Mouse (Mus musculus) heart, embryonic 15.5 days (tissue): ENCODE measurements around the gene Birc2. TPM values are rescaled to one million over a fixed set of nuclear protein-coding genes. Genes with fewer than 3 reads are reported as not detected.

Experiments used
- ATAC-seq: fragments of 200-750 bp; cut with Nextera tagmentation; replicated peaks from 2 replicates; pipeline ENCODE4 v1.8.0; 2017; ENCODE audit warnings: low read depth, moderate TSS enrichment; ENCODE audit not compliant: insufficient number of reproducible peaks, insufficient read depth, low FRiP score
- H3K27ac ChIP-seq: fragments of 300-500 bp; sonication (generic); 2 replicates; pipeline ENCODE4 v1.5.1; 2015; ENCODE audit warnings: mild to moderate bottlenecking, inconsistent platforms
- H3K27me3 ChIP-seq: fragments of 300-500 bp; sonication (generic); 2 replicates; pipeline ENCODE4 v1.6.1; 2015; ENCODE audit warnings: inconsistent platforms
- H3K36me3 ChIP-seq: fragments of 300-500 bp; sonication (generic); 2 replicates; pipeline ENCODE4 v1.6.1; 2015; ENCODE audit warnings: mild to moderate bottlenecking, inconsistent platforms
- H3K4me1 ChIP-seq: fragments of 300-500 bp; sonication (generic); replicated peaks from 2 replicates; pipeline ENCODE4 v1.6.1; 2015; ENCODE audit warnings: inconsistent platforms
- H3K4me2 ChIP-seq: fragments of 300-500 bp; sonication (generic); 2 replicates; pipeline ENCODE4 v1.6.1; 2015; ENCODE audit warnings: inconsistent platforms, mild to moderate bottlenecking, moderate library complexity
- H3K4me3 ChIP-seq: fragments of 300-500 bp; sonication (generic); 2 replicates; pipeline ENCODE4 v1.5.1; 2015; ENCODE audit warnings: mild to moderate bottlenecking, inconsistent platforms
- H3K9ac ChIP-seq: fragments of 300-500 bp; sonication (generic); 2 replicates; pipeline ENCODE4 v1.6.1; 2015; ENCODE audit warnings: mild to moderate bottlenecking, inconsistent platforms
- H3K9me3 ChIP-seq: fragments of 300-500 bp; sonication (generic); replicated peaks from 2 replicates; pipeline ENCODE4 v1.6.1; 2016; ENCODE audit warnings: inconsistent platforms
- WGBS: fragments of 180-500 bp; shearing (Covaris S2); methylation state at CpG from one replicate; pipeline ENCODE4 v1.1.7; 2015; ENCODE audit warnings: mixed read lengths; 5-methylcytosine and 5-hydroxymethylcytosine counted together
- polyA plus RNA-seq: library from polyadenylated mRNA; unstranded; fragments of >200 nt; fragmentation: Nextera tagmentation; extraction: Ambion mirVana; gene quantifications from 2 replicates; pipeline ENCODE4 v1.2.1, GENCODE M21; 2015

Gene Birc2
- polyA plus RNA-seq, 1 experiment from 2014 or later: 25.5 TPM

DNA sequence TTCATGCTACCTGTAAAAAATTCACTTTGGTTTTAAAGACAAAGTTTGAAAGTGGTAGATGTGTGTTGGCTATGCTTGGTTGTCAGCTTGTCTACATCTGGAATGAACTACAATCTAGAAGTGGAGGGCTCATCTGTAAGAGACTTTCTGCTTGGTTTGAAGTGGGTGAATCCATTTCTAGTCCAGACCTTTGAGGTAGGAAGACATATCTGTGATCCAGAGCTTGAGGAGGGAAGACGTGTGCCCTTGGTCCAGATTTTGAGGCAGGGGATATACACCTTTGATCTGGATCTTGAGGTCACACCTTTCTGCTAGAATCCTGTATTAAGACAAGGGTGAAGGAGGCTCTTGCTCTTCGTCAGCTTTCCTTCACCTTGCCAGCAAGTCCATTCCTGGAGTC lies 39.3 kb downstream of the Birc2 start:
- WGBS: 83% methylated on average over 2 of the region's 2 CpGs
- H3K4me2 ChIP-seq: no peak overlapping the region

DNA sequence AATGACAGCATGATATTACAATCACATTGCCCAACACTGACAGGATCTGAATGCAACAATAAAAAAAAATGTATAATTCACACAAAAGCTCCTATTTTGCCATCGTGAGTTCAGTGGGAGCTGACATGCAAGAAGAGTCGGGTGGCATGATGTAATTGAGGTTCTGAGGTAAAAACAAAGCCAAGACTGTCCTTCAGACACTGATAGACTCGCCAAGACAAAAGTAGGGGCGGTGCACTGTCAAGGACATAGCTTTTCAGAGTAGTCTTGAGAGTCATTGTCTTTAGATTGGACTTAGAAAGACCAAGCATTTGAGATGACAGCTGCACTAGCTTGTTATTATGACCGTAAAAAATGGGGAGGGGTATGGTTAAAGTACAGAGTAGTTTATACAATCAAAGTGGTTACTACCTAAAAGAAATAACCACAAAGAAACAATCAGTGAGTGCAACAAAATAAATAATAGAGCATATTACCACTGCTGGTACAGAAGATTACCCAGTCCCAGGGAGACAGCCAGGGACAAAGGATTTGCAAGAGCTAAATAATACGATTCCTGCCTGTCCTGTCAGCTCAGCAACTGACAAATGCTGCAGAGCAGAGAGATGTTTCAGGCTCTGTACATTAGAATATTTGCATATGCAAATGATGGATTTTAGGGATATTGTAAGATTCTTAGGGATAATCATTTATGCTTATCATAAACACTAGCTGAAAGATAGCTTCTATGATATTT lies 40.6 kb downstream of the Birc2 start:
- Histone ChIP-seq H3K9me3 (no peaks in the 10 kb centered on the region), H3K27ac (no peak overlapping the region), H3K4me2 (no peak overlapping the region), H3K4me3 (no peak overlapping the region), H3K36me3 (peaks cover 23% of the 10 kb centered on the region), H3K9ac (no peak overlapping the region), H3K27me3 (no peaks in the 10 kb centered on the region), H3K4me1 (no peaks in the 10 kb centered on the region)
- ATAC-seq: no peak
- 78% methylated on average over 6 of the region's 6 CpGs for WGBS

More for the DNA sequence above, 39.3 kb downstream of the Birc2 start:
- H3K9ac ChIP-seq: no peak overlapping the region
- H3K4me3 ChIP-seq: no peak overlapping the region
- no peak overlapping the region for H3K27ac ChIP-seq
- H3K36me3 ChIP-seq: peaks cover 13% of the 10 kb centered on the region
- no peaks in the 10 kb centered on the region for H3K27me3 ChIP-seq
- H3K9me3 ChIP-seq: no peaks in the 10 kb centered on the region
- ATAC-seq: no peak
- no peaks in the 10 kb centered on the region for H3K4me1 ChIP-seq

DNA sequence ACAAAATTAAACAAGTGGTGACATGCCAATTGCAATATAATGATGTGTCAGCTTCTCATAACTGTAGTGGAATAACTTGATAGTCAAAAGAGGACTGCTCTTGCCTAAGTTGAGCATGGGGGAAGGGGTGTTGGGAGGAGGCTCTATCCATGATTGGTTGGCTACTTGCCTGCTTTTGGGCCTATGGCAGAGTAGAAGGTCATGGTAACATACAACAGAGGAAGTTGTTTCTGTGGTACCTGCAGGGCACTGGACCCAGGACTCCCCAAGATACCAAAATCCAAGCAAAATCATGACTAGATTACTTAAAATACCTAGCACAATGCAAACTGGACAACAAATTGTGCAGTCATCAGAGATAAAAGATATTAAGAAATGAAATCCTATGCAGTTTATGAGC lies 41.3 kb downstream of the Birc2 start:
- ATAC-seq: no peak
- Histone ChIP-seq H3K9ac (no peak overlapping the region), H3K4me3 (no peak overlapping the region), H3K27ac (no peak overlapping the region), H3K9me3 (no peaks in the 10 kb centered on the region), H3K27me3 (no peaks in the 10 kb centered on the region), H3K36me3 (peaks cover 29% of the 10 kb centered on the region), H3K4me1 (no peaks in the 10 kb centered on the region), H3K4me2 (no peak overlapping the region)

DNA sequence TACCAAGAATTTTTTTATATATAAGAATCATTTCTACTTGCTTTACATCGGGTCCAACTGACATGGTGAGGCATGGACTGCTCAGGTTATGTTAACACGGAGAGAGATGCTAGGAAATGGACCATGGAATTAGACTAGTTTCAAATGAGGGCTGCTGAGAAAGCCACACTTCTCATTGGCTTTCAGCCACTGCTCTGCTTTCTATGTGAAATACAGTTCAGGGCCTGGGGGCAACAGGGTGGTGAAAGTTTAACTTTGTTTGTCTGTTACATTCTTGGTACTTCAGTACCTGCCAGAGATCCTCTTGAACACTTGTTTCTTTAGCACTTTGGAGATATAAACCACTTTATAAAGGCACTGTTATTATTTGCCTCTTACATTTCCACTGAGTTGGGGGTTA lies 43.3 kb downstream of the Birc2 start:
- WGBS: 89% methylated on average over 2 of the region's 2 CpGs
- ATAC-seq: no peak
- H3K27me3 ChIP-seq: no peaks in the 10 kb centered on the region
- no peaks in the 10 kb centered on the region for H3K4me1 ChIP-seq
- H3K36me3 ChIP-seq: peaks cover 30% of the 10 kb centered on the region
- H3K27ac ChIP-seq: no peak overlapping the region
- no peak overlapping the region for H3K4me2 ChIP-seq
- H3K9ac ChIP-seq: no peak overlapping the region
- no peak overlapping the region for H3K4me3 ChIP-seq
- H3K9me3 ChIP-seq: no peaks in the 10 kb centered on the region

DNA sequence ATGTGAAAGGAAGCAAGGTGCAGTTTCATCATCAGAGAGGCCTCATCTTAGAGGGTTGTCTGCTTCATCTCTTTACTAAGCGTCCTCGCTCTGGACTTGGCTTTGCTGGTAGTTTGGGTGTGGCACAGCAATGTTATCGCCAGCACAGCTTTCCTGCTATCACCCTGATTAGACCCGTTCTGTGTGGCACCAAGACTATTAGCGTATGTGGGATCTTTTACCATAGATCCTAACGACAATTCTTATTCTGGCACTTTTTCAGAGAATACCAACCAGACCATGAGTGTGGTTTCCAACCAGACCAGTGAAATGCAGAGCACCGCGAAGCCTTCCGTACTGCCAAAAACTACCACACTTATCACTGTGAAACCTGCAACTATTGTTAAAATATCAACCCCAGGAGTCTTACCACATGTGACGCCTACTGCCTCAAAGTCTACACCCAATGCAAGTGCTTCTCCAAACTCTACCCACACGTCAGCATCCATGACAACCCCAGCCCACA lies 46.2 kb downstream of the Birc2 start:
- H3K9ac ChIP-seq: no peak overlapping the region
- ATAC-seq: no peak
- 85% methylated on average over 11 of the region's 11 CpGs for WGBS
- peaks cover 34% of the 10 kb centered on the region for H3K36me3 ChIP-seq
- H3K27me3 ChIP-seq: no peaks in the 10 kb centered on the region
- H3K4me2 ChIP-seq: no peak overlapping the region
- no peak overlapping the region for H3K4me3 ChIP-seq
- no peak overlapping the region for H3K27ac ChIP-seq
- no peaks in the 10 kb centered on the region for H3K4me1 ChIP-seq
- no peaks in the 10 kb centered on the region for H3K9me3 ChIP-seq

DNA sequence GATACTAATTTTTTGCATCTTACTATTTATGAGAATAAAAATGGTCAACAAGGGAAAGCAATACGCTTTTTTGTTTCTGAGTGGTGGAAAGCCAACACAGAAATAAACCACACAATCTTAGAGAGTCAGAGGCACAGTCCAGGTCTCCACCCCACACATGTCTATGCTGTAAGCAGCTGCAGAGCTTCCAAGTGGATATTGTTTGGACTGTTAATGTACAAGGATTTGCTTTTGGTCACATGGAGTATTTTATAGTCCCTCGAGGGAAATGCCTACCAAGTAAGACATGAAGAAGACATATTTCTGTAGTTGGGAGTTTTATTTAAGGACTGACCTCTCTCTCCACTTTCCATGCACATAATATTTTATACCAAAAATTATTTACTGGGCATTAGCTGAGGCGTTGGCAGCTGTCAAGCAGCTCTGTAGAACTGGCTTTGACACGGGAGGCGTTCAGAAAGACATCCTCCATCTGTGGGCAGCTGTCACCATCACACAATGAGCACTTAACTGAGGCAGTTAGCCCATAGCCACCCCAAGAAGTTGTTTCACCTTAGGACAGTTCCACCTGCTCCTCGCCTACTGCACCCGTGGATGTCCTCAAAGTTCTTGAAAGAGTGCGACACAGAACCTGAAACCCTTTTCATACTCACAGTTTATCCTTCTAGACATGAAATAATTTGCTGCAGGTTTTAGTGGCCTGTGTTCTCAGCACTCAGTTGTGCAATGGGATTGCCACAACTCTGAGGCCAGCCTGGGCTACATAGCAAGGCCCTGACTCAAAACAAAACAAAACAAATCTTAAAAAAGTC lies 46.9 kb downstream of the Birc2 start:
- H3K36me3 ChIP-seq: peaks cover 34% of the 10 kb centered on the region
- no peak overlapping the region for H3K4me2 ChIP-seq
- no peaks in the 10 kb centered on the region for H3K27me3 ChIP-seq
- ATAC-seq: no peak
- H3K4me1 ChIP-seq: peaks cover 4% of the 10 kb centered on the region
- no peaks in the 10 kb centered on the region for H3K9me3 ChIP-seq
- WGBS: 78% methylated on average over 8 of the region's 8 CpGs
- H3K9ac ChIP-seq: no peak overlapping the region
- no peak overlapping the region for H3K4me3 ChIP-seq
- no peak overlapping the region for H3K27ac ChIP-seq

DNA sequence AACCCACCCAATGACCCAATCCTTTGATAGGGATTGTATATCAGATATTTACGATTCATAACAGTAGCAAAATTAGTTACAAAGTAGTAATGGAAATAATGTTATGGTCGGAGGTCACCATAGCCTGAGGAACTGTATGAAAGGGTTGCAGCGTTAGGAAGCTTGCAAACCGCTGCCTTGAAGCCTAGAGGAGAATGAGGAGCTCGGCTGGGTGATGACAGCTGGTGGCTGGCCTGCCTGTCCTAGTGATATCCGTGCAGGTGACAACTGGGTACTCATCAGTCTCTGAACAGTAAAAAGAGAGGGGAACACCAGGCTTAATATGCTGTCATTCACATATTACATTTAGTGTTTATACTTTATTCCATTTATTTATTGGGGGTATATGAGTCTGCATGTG lies 48.5 kb downstream of the Birc2 start:
- Histone ChIP-seq H3K4me3 (no peak overlapping the region), H3K9ac (no peak overlapping the region), H3K27me3 (no peaks in the 10 kb centered on the region), H3K4me2 (no peak overlapping the region), H3K27ac (no peak overlapping the region), H3K36me3 (peaks cover 31% of the 10 kb centered on the region), H3K9me3 (no peaks in the 10 kb centered on the region), H3K4me1 (peaks cover 15% of the 10 kb centered on the region)
- WGBS: 75% methylated on average over 6 of the region's 6 CpGs
- ATAC-seq: no peak

DNA sequence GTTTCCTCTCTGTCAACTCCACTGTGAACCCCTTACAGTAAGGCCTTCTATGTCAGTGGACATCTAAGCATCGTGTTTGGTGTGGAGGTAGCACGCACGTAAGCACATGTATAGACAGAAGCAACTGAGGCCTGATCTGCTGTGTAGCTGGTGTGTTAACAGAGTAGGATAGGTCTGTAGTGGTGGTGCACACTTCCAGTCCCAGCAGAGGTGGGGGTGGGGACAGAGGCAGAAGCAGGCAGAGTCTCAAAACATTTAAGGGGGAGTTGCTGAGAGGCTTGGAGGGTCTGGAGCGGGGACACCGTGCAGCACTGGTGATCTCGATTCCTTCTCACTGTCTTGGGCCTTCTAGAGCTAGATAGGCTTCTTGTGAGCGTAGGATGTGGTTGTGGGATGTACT lies 50.8 kb downstream of the Birc2 start:
- H3K4me3 ChIP-seq: no peak overlapping the region
- H3K4me1 ChIP-seq: peaks cover 15% of the 10 kb centered on the region
- H3K4me2 ChIP-seq: no peak overlapping the region
- H3K27ac ChIP-seq: no peak overlapping the region
- ATAC-seq: no peak
- H3K9ac ChIP-seq: no peak overlapping the region
- WGBS: 87% methylated on average over 7 of the region's 7 CpGs
- H3K9me3 ChIP-seq: no peaks in the 10 kb centered on the region
- peaks cover 19% of the 10 kb centered on the region for H3K36me3 ChIP-seq
- H3K27me3 ChIP-seq: no peaks in the 10 kb centered on the region

DNA sequence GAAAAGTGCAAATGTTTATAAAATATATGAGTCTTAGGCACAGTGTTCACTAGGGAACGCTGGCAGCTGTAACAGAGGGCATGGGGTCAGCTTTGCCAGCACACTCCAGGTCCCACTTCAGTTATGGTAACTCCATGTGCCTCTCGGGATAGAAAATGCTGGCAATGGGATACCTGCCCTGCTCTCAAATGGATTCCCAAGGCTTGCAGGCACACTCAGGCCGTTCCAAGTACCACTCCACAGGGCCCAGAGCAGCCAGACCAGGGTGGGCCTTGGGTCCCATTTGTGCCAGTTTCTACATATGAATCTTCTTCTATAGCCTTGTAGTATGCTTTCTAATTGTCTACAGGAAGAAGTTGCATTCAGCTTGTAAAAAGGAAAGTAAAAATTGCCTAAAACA lies 51.5 kb downstream of the Birc2 start:
- 84% methylated on average over 3 of the region's 3 CpGs for WGBS
- H3K9me3 ChIP-seq: no peaks in the 10 kb centered on the region
- H3K36me3 ChIP-seq: peaks cover 14% of the 10 kb centered on the region
- H3K9ac ChIP-seq: no peak overlapping the region
- H3K27me3 ChIP-seq: no peaks in the 10 kb centered on the region
- no peak overlapping the region for H3K4me2 ChIP-seq
- no peak for ATAC-seq
- no peak overlapping the region for H3K4me3 ChIP-seq
- peaks cover 15% of the 10 kb centered on the region for H3K4me1 ChIP-seq
- no peak overlapping the region; the same call in 1 of the 2 replicates for H3K27ac ChIP-seq

DNA sequence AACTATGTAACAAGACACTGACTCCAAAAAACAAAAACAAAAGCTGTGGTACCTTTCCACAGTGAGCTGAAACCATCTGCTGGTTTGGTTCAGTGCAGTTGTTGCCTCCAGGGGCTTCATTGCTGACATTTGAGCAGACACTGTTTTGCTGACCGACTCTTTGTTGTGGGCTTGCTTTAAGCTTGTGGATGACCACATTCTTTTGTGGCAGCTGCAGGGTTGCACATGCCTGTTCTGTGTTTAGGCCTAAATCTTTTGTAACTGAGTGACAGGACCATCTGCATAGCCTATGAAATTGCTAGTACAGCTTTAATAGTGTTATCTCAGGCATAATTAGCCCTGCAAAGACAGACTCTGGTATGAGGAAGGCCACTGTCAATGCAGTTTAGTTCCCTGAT lies 52.2 kb downstream of the Birc2 start:
- Histone ChIP-seq H3K4me2 (no peak overlapping the region), H3K9ac (no peak overlapping the region), H3K27me3 (no peaks in the 10 kb centered on the region), H3K36me3 (peaks cover 14% of the 10 kb centered on the region), H3K4me3 (no peak overlapping the region), H3K9me3 (no peaks in the 10 kb centered on the region), H3K27ac (0 out of 2 replicates have a peak overlapping the region, but pooled peaks have one; percentile 7), H3K4me1 (peaks cover 15% of the 10 kb centered on the region)
- peak; percentile 23; the same call in 1 of the 2 replicates for ATAC-seq
- 34% methylated on average over 1 of the region's 1 CpGs for WGBS

DNA sequence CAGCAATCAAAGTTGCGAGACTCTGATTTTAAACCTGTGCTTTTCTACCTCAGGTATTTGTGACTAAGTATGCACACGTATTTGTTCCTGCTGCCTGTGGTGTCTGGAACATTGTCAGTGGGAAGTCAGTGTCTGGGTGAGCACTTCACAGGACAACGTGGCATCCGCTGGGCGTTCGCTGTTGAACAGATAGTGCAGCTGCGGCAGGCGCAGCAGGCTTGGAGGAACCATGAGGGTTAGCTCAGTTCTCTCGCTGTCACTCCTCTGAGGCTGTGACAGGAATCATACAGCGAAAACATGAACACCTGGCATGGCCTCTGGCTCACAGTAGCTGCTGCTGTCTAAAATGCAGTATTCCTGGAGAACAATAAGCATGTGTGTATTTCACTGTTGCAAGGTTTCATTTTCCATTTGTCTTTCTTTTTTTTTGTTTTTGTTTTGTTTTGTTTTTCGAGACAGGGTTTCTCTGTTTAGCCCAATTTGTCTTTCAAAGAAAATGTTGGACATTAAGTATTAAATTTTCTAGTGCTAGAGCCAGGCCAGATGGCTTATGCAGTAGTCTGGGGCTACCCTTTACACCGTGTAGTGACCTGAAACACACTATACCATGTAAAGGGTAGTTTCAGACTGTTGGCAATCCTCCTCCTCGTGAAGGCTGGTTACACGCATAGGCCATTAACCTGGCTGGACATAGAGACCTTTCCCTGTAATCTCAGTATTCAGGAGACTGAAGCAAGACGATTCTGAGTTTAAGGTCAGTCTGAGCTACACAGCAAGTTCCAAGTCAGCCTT lies 52.8 kb downstream of the Birc2 start:
- Histone ChIP-seq H3K27ac (peak overlapping the region; percentile 7; the same call in 1 of the 2 replicates), H3K9ac (no peak overlapping the region), H3K36me3 (peaks cover 14% of the 10 kb centered on the region), H3K4me3 (no peak overlapping the region), H3K27me3 (no peaks in the 10 kb centered on the region), H3K4me2 (no peak overlapping the region), H3K4me1 (peaks cover 15% of the 10 kb centered on the region), H3K9me3 (no peaks in the 10 kb centered on the region)
- WGBS: 67% methylated on average over 15 of the region's 15 CpGs
- ATAC-seq: no peak
